Mouse (Mus musculus) heart, postnatal 0 days (tissue): ENCODE measurements at regions not wholly inside any gene's neighbourhood (a gene's known extent, or its start where the extent isn't known, plus 50 kb on each side); places are given as distances from the start of the nearest gene placed in this dataset.

Source experiments
- ATAC-seq: fragments of 200-750 bp; cut with Nextera tagmentation; 2 replicates; pipeline ENCODE4 v1.8.0; 2017; ENCODE audit warnings: low read depth, moderate number of reproducible peaks, moderate library complexity; ENCODE audit not compliant: insufficient read depth
- DNase-seq: peaks from one replicate; pipeline ENCODE4 v3.0.0-alpha.2; 2016; ENCODE audit warnings: low spot score
- H3K27ac ChIP-seq: fragments of 300-500 bp; sonication (generic); 2 replicates; pipeline ENCODE4 v1.5.1; 2014; ENCODE audit warnings: low read depth, mild to moderate bottlenecking
- H3K27me3 ChIP-seq: fragments of 300-500 bp; sonication (generic); 2 replicates; pipeline ENCODE4 v1.6.1; 2014; ENCODE audit warnings: low read length, mixed read lengths; ENCODE audit not compliant: control insufficient read depth, insufficient read depth
- H3K36me3 ChIP-seq: fragments of 300-500 bp; sonication (generic); replicated peaks from 2 replicates; pipeline ENCODE4 v1.6.1; 2014; ENCODE audit warnings: low read length, mixed read lengths; ENCODE audit not compliant: control insufficient read depth, insufficient read depth
- H3K4me1 ChIP-seq: fragments of 300-500 bp; sonication (generic); 2 replicates; pipeline ENCODE4 v1.6.1; 2014; ENCODE audit warnings: antibody characterized with exemption; ENCODE audit not compliant: control insufficient read depth, insufficient read depth
- H3K4me2 ChIP-seq: fragments of 300-500 bp; sonication (generic); 2 replicates; pipeline ENCODE4 v1.6.1; 2014; ENCODE audit warnings: low read depth, mild to moderate bottlenecking, low read length, moderate library complexity
- H3K4me3 ChIP-seq: fragments of 300-500 bp; sonication (generic); 2 replicates; pipeline ENCODE4 v1.5.1; 2014; ENCODE audit warnings: low read depth, low read length
- H3K9ac ChIP-seq: fragments of 300-500 bp; sonication (generic); replicated peaks from 2 replicates; pipeline ENCODE4 v1.6.1; 2014; ENCODE audit warnings: low read depth, low read length, mixed read lengths
- H3K9me3 ChIP-seq: fragments of 300-500 bp; sonication (generic); replicated peaks from 2 replicates; pipeline ENCODE4 v1.6.1; 2016; ENCODE audit warnings: low read length; ENCODE audit not compliant: control insufficient read depth
- CTCF ChIP-seq: IDR thresholded peaks from 2 replicates; pipeline ENCODE4 v1.5.1; 2016; ENCODE audit warnings: antibody characterized with exemption, control low read depth, low read depth
- EP300 ChIP-seq: IDR thresholded peaks from 2 replicates; pipeline ENCODE4 v1.6.1; 2016; ENCODE audit warnings: antibody characterized with exemption, low read depth
- WGBS: fragments of 180-500 bp; shearing (Covaris S2); extraction: QIAGEN DNeasy Blood & Tissue Kit; methylation state at CpG from one replicate; pipeline ENCODE4 v1.1.7; 2014; 5-methylcytosine and 5-hydroxymethylcytosine counted together

- Histone ChIP-seq H3K27me3 (no peaks in the 10 kb centered on the region), H3K9ac (no peak overlapping the region), H3K4me3 (no peak overlapping the region), H3K4me2 (no peak overlapping the region), H3K27ac (peak overlapping the region; percentile 74), H3K36me3 (no peaks in the 10 kb centered on the region), H3K4me1 (peaks cover 19% of the 10 kb centered on the region), H3K9me3 (no peaks in the 10 kb centered on the region)
- DNase-seq (no peak), ATAC-seq (no peak)
- WGBS, result 53% methylated on average over 3 of the region's 3 CpGs
- no peak for TF ChIP-seq EP300
- TF ChIP-seq CTCF, result no peak
These were observed 54.1 kb upstream of the Lclat1 start for GRCm38 (mm10) chr17:73053479-73054215.

- Histone ChIP-seq H3K9me3 (no peaks in the 10 kb centered on the region), H3K36me3 (no peaks in the 10 kb centered on the region), H3K27ac (peak overlapping the region; percentile 74), H3K4me1 (peaks cover 19% of the 10 kb centered on the region), H3K4me2 (no peak overlapping the region), H3K9ac (no peak overlapping the region), H3K27me3 (no peaks in the 10 kb centered on the region), H3K4me3 (no peak overlapping the region)
- TF ChIP-seq CTCF (no peak), EP300 (no peak)
- DNase-seq (no peak), ATAC-seq (no peak; the same call in 1 of the 2 replicates)
These were observed 53.6 kb upstream of the Lclat1 start for GRCm38 (mm10) chr17:73054226-73054625.

- 56% methylated on average over 3 of the region's 3 CpGs for WGBS
- H3K4me1 ChIP-seq, result peaks cover 22% of the 10 kb centered on the region
- no peak for ATAC-seq
- no peak overlapping the region for H3K9ac ChIP-seq
- no peak overlapping the region for H3K4me2 ChIP-seq
- TF ChIP-seq EP300 (no peak), CTCF (no peak)
- H3K36me3 ChIP-seq, result no peaks in the 10 kb centered on the region
- H3K9me3 ChIP-seq, result no peaks in the 10 kb centered on the region
- H3K4me3 ChIP-seq, result no peak overlapping the region
- H3K27ac ChIP-seq, result no peak overlapping the region
- no peak for DNase-seq
- no peaks in the 10 kb centered on the region for H3K27me3 ChIP-seq
These were observed 52.6 kb upstream of the Lclat1 start for GRCm38 (mm10) chr17:73055197-73055596.

GRCm38 (mm10) chr17:73055611-73056010 lies 52.2 kb upstream of the Lclat1 start:
- no peaks in the 10 kb centered on the region for H3K9me3 ChIP-seq
- no peak overlapping the region for H3K27ac ChIP-seq
- WGBS, result 76% methylated on average over 6 of the region's 6 CpGs
- H3K4me1 ChIP-seq, result peaks cover 23% of the 10 kb centered on the region
- H3K27me3 ChIP-seq, result no peaks in the 10 kb centered on the region
- H3K9ac ChIP-seq, result no peak overlapping the region
- DNase-seq (no peak), ATAC-seq (no peak)
- no peak overlapping the region for H3K4me3 ChIP-seq
- TF ChIP-seq CTCF (no peak), EP300 (no peak)
- no peaks in the 10 kb centered on the region for H3K36me3 ChIP-seq
- no peak overlapping the region for H3K4me2 ChIP-seq

GRCm38 (mm10) chr17:73056616-73057015 lies 51.2 kb upstream of the Lclat1 start:
- 85% methylated on average over 2 of the region's 2 CpGs for WGBS
- no peaks in the 10 kb centered on the region for H3K27me3 ChIP-seq
- TF ChIP-seq EP300 (no peak), CTCF (no peak)
- H3K4me2 ChIP-seq, result no peak overlapping the region
- H3K27ac ChIP-seq, result no peak overlapping the region
- H3K36me3 ChIP-seq, result no peaks in the 10 kb centered on the region
- DNase-seq (no peak), ATAC-seq (no peak)
- peaks cover 23% of the 10 kb centered on the region for H3K4me1 ChIP-seq
- no peaks in the 10 kb centered on the region for H3K9me3 ChIP-seq
- no peak overlapping the region for H3K9ac ChIP-seq
- H3K4me3 ChIP-seq, result no peak overlapping the region
